Mouse (Mus musculus): ENCODE data around the gene Espn. TPM values are rescaled to one million over a fixed set of nuclear protein-coding genes. Genes with fewer than 3 reads are reported as not detected.
A peak's percentile ranks its signal among the peaks of the same experiment; 100 is the strongest.

Espn gene
- polyA plus RNA-seq, 1 experiment from 2014 or later = 0.90 TPM

GRCm38 (mm10) chr4:152151451-152151965 lies 663 bp downstream of the Espn start:
- DNase-seq (ENCODE audit: low spot score) = no peak
- no peaks in the 10 kb centered on the region for H3K36me3 ChIP-seq (ENCODE audit: control insufficient read depth, insufficient read depth, low read length)
- H3K27me3 ChIP-seq (ENCODE audit: control insufficient read depth, insufficient read depth, low read length) = peaks cover 44% of the 10 kb centered on the region
- H3K27ac ChIP-seq (ENCODE audit: low read depth, low read length) = no peak overlapping the region
- peaks cover 6% of the 10 kb centered on the region for H3K4me1 ChIP-seq (replicated peaks; ENCODE audit: control insufficient read depth, insufficient read depth, low read length)
- ATAC-seq (replicated peaks; ENCODE audit: low FRiP score) = no peak; the same call in 1 of the 2 replicates
- H3K4me3 ChIP-seq (ENCODE audit: low read depth, low read length) = peak overlapping the region; percentile 32
- peak overlapping the region; percentile 61 for H3K4me2 ChIP-seq (ENCODE audit: low read depth, low read length, severe bottlenecking)
- no peak overlapping the region for H3K9ac ChIP-seq (ENCODE audit: low read length)
- WGBS = 14% methylated on average over 7 of the region's 7 CpGs
- no peaks in the 10 kb centered on the region for H3K9me3 ChIP-seq (ENCODE audit: control insufficient read depth, low read length)

GRCm38 (mm10) chr4:152150546-152150945 lies 1.6 kb downstream of the Espn start:
- H3K36me3 ChIP-seq (ENCODE audit: control insufficient read depth, insufficient read depth, low read length) = no peaks in the 10 kb centered on the region
- H3K27me3 ChIP-seq (ENCODE audit: control insufficient read depth, insufficient read depth, low read length) = peaks cover 44% of the 10 kb centered on the region
- WGBS = 75% methylated on average over 4 of the region's 4 CpGs
- H3K4me3 ChIP-seq (ENCODE audit: low read depth, low read length) = no peak overlapping the region
- no peak for ATAC-seq (replicated peaks; ENCODE audit: low FRiP score)
- H3K9me3 ChIP-seq (ENCODE audit: control insufficient read depth, low read length) = no peaks in the 10 kb centered on the region
- H3K4me2 ChIP-seq (ENCODE audit: low read depth, low read length, severe bottlenecking) = no peak overlapping the region
- H3K4me1 ChIP-seq (replicated peaks; ENCODE audit: control insufficient read depth, insufficient read depth, low read length) = peaks cover 6% of the 10 kb centered on the region
- no peak for DNase-seq (ENCODE audit: low spot score)
- H3K27ac ChIP-seq (ENCODE audit: low read depth, low read length) = no peak overlapping the region
- H3K9ac ChIP-seq (ENCODE audit: low read length) = no peak overlapping the region

- Histone ChIP-seq H3K27ac (ENCODE audit: low read depth, low read length) (no peak overlapping the region), H3K9me3 (ENCODE audit: control insufficient read depth, low read length) (no peaks in the 10 kb centered on the region; the same call in 1 of the 2 replicates), H3K27me3 (ENCODE audit: control insufficient read depth, insufficient read depth, low read length) (peaks cover 18% of the 10 kb centered on the region), H3K4me1 (replicated peaks; ENCODE audit: control insufficient read depth, insufficient read depth, low read length) (no peaks in the 10 kb centered on the region), H3K9ac (ENCODE audit: low read length) (no peak overlapping the region), H3K4me3 (ENCODE audit: low read depth, low read length) (no peak overlapping the region), H3K4me2 (ENCODE audit: low read depth, low read length, severe bottlenecking) (no peak overlapping the region), H3K36me3 (ENCODE audit: control insufficient read depth, insufficient read depth, low read length) (no peaks in the 10 kb centered on the region)
- DNase-seq (ENCODE audit: low spot score) (no peak), ATAC-seq (replicated peaks; ENCODE audit: low FRiP score) (no peak)
- 76% methylated on average over 11 of the region's 11 CpGs for WGBS
Measured at GRCm38 (mm10) chr4:152146033-152146827, 5.9 kb downstream of the Espn start.

GRCm38 (mm10) chr4:152145473-152145872 lies 6.7 kb downstream of the Espn start:
- 76% methylated on average over 10 of the region's 10 CpGs for WGBS
- no peak for ATAC-seq (replicated peaks; ENCODE audit: low FRiP score)
- peaks cover 14% of the 10 kb centered on the region for H3K27me3 ChIP-seq (ENCODE audit: control insufficient read depth, insufficient read depth, low read length)

GRCm38 (mm10) chr4:152143632-152144031 lies 8.5 kb downstream of the Espn start:
- Histone ChIP-seq H3K9ac (ENCODE audit: low read length) (no peak overlapping the region), H3K9me3 (ENCODE audit: control insufficient read depth, low read length) (no peaks in the 10 kb centered on the region; the same call in 1 of the 2 replicates), H3K4me1 (replicated peaks; ENCODE audit: control insufficient read depth, insufficient read depth, low read length) (no peaks in the 10 kb centered on the region), H3K27me3 (ENCODE audit: control insufficient read depth, insufficient read depth, low read length) (peaks cover 10% of the 10 kb centered on the region), H3K4me3 (ENCODE audit: low read depth, low read length) (no peak overlapping the region), H3K4me2 (ENCODE audit: low read depth, low read length, severe bottlenecking) (no peak overlapping the region), H3K36me3 (ENCODE audit: control insufficient read depth, insufficient read depth, low read length) (no peaks in the 10 kb centered on the region), H3K27ac (ENCODE audit: low read depth, low read length) (no peak overlapping the region)
- ATAC-seq (replicated peaks; ENCODE audit: low FRiP score) = no peak
- WGBS = 46% methylated on average over 1 of the region's 1 CpGs
- DNase-seq (ENCODE audit: low spot score) = no peak

More at GRCm38 (mm10) chr4:152145473-152145872, 6.7 kb downstream of the Espn start:
- H3K4me2 ChIP-seq (ENCODE audit: low read depth, low read length, severe bottlenecking) = no peak overlapping the region
- no peak overlapping the region for H3K27ac ChIP-seq (ENCODE audit: low read depth, low read length)
- H3K36me3 ChIP-seq (ENCODE audit: control insufficient read depth, insufficient read depth, low read length) = no peaks in the 10 kb centered on the region
- no peaks in the 10 kb centered on the region; the same call in 1 of the 2 replicates for H3K9me3 ChIP-seq (ENCODE audit: control insufficient read depth, low read length)
- H3K9ac ChIP-seq (ENCODE audit: low read length) = no peak overlapping the region
- no peaks in the 10 kb centered on the region for H3K4me1 ChIP-seq (replicated peaks; ENCODE audit: control insufficient read depth, insufficient read depth, low read length)
- H3K4me3 ChIP-seq (ENCODE audit: low read depth, low read length) = no peak overlapping the region
- no peak for DNase-seq (ENCODE audit: low spot score)

- Histone ChIP-seq H3K27ac (ENCODE audit: low read depth, low read length) (no peak overlapping the region), H3K27me3 (ENCODE audit: control insufficient read depth, insufficient read depth, low read length) (peaks cover 16% of the 10 kb centered on the region), H3K4me1 (replicated peaks; ENCODE audit: control insufficient read depth, insufficient read depth, low read length) (peaks cover 3% of the 10 kb centered on the region; the same call in 1 of the 2 replicates), H3K4me3 (ENCODE audit: low read depth, low read length) (no peak overlapping the region), H3K9ac (ENCODE audit: low read length) (no peak overlapping the region), H3K36me3 (ENCODE audit: control insufficient read depth, insufficient read depth, low read length) (no peaks in the 10 kb centered on the region), H3K9me3 (ENCODE audit: control insufficient read depth, low read length) (no peaks in the 10 kb centered on the region; the same call in 1 of the 2 replicates), H3K4me2 (ENCODE audit: low read depth, low read length, severe bottlenecking) (no peak overlapping the region)
- WGBS = 85% methylated on average over 8 of the region's 8 CpGs
- ATAC-seq (replicated peaks; ENCODE audit: low FRiP score) (no peak), DNase-seq (ENCODE audit: low spot score) (no peak)
Measured at GRCm38 (mm10) chr4:152141521-152142135, 10.5 kb downstream of the Espn start.

GRCm38 (mm10) chr4:152140441-152140840 lies 11.7 kb downstream of the Espn start:
- ATAC-seq (replicated peaks; ENCODE audit: low FRiP score) (no peak), DNase-seq (ENCODE audit: low spot score) (peak; percentile 77)
- 33% methylated on average over 6 of the region's 6 CpGs for WGBS
- no peak overlapping the region for H3K4me3 ChIP-seq (ENCODE audit: low read depth, low read length)
- H3K27ac ChIP-seq (ENCODE audit: low read depth, low read length) = no peak overlapping the region
- H3K9ac ChIP-seq (ENCODE audit: low read length) = no peak overlapping the region
- peaks cover 16% of the 10 kb centered on the region for H3K27me3 ChIP-seq (ENCODE audit: control insufficient read depth, insufficient read depth, low read length)
- no peak overlapping the region for H3K4me2 ChIP-seq (ENCODE audit: low read depth, low read length, severe bottlenecking)
- no peaks in the 10 kb centered on the region; the same call in 1 of the 2 replicates for H3K9me3 ChIP-seq (ENCODE audit: control insufficient read depth, low read length)
- no peaks in the 10 kb centered on the region for H3K36me3 ChIP-seq (ENCODE audit: control insufficient read depth, insufficient read depth, low read length)
- H3K4me1 ChIP-seq (replicated peaks; ENCODE audit: control insufficient read depth, insufficient read depth, low read length) = peaks cover 3% of the 10 kb centered on the region; the same call in 1 of the 2 replicates

GRCm38 (mm10) chr4:152138497-152139260 lies 13.5 kb downstream of the Espn start:
- H3K36me3 ChIP-seq (ENCODE audit: control insufficient read depth, insufficient read depth, low read length) = no peaks in the 10 kb centered on the region
- peak overlapping the region; percentile 27 for H3K4me3 ChIP-seq (ENCODE audit: low read depth, low read length)
- no peaks in the 10 kb centered on the region; the same call in 1 of the 2 replicates for H3K9me3 ChIP-seq (ENCODE audit: control insufficient read depth, low read length)
- peak overlapping the region; percentile 38; the same call in 1 of the 2 replicates for H3K4me2 ChIP-seq (ENCODE audit: low read depth, low read length, severe bottlenecking)
- peak; percentile 74 for ATAC-seq (replicated peaks; ENCODE audit: low FRiP score)
- H3K27ac ChIP-seq (ENCODE audit: low read depth, low read length) = no peak overlapping the region
- H3K27me3 ChIP-seq (ENCODE audit: control insufficient read depth, insufficient read depth, low read length) = peaks cover 27% of the 10 kb centered on the region
- peaks cover 3% of the 10 kb centered on the region; the same call in 1 of the 2 replicates for H3K4me1 ChIP-seq (replicated peaks; ENCODE audit: control insufficient read depth, insufficient read depth, low read length)
- peak; percentile 93 for DNase-seq (ENCODE audit: low spot score)
- WGBS = 3% methylated on average over 51 of the region's 51 CpGs
- no peak overlapping the region for H3K9ac ChIP-seq (ENCODE audit: low read length)
